Mouse (Mus musculus): ENCODE data around the gene Acox1.

DNA sequence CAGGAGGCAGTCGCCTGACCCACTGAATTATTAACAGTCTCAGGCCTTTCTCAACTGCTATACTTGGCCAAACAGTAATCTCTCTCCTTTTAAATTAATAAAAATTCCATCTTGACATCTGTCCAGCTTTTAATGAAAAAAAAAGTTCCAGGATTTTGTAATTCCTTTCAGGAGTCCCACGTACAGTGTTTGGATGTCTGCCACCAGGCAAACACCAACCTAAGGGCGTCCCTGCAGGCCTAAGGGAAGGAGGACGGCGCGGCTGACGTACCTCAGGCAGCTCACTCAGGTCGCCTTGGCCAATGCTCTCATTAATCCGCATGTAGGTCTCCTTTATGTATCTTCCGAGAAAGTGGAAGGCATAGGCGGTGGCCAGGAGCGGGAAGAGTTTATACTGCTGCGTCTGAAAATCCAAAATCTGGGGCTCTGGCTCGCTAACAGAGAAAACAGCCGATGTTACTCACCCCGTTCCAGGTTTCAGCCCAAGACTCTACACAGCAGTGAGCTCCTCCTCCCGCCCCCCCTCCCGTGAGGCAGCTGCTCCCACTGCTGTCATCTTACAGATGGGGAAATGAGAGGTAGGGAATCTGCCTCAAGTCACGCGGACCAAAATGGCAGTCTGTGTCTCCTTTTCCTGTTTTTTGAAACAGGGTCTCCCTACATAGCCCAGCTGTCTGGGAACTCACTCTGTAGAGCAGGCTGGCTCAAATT lies 20.3 kb downstream of the Acox1 start:
- TF ChIP-seq CTCF (IDR thresholded peaks at IDR 0.05; ENCODE audit: low read depth): no peak
- TF ChIP-seq EP300 (IDR thresholded peaks at IDR 0.05; ENCODE audit: low read depth): no peak

All from liver, postnatal 0 days (tissue).